Mouse (Mus musculus): Measurements from ENCODE around the gene Ralgapa2. TPM values are rescaled to one million over a fixed set of nuclear protein-coding genes. Genes with fewer than 3 reads are reported as not detected.

Gene Ralgapa2
- polyA plus RNA-seq, 1 experiment, result 26.6 TPM

DNA sequence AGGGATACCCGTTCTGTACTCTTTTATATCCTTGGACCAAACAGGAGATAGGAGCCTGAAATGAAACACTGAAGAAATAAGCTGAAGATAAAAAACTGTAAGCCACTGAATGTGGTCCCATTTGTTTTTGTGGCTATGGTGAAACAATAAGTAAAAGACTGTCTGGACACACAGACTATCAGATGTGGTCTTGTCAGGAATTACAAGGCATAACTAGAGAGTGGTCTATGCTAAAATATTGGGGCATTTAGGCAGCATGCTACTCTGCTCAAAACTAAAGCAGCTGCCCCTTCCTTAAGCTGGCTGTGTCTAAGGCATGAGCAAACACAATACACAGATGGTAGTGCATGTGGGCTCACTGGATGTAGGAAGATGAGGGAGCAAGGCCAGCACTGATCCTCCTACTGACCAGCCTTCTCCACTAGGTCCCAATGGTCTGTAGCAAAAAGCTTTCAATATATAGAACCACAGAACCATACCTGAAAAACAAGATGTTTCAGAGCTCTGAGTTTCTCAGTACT is 211.6 kb downstream of the Ralgapa2 start:
- Histone ChIP-seq H3K27ac (ENCODE audit: insufficient read depth, low read length) (peak overlapping the region; percentile 87), H3K4me3 (ENCODE audit: low read depth, low read length) (no peak overlapping the region), H3K4me1 (ENCODE audit: control insufficient read depth, insufficient read depth, low read length) (peaks cover 17% of the 10 kb centered on the region), H3K9me3 (replicated peaks; ENCODE audit: control insufficient read depth, insufficient read depth, low read length, poor library complexity, severe bottlenecking) (no peaks in the 10 kb centered on the region), H3K27me3 (ENCODE audit: control insufficient read depth, insufficient read depth, low read length, poor library complexity, severe bottlenecking) (no peaks in the 10 kb centered on the region), H3K36me3 (ENCODE audit: control insufficient read depth, insufficient read depth, low read length, poor library complexity, severe bottlenecking) (no peaks in the 10 kb centered on the region), H3K9ac (ENCODE audit: low read depth, poor library complexity, severe bottlenecking) (no peak overlapping the region)
- no peak for TF ChIP-seq CTCF (IDR thresholded peaks at IDR 0.05; ENCODE audit: low read depth, low read length)
- no peak for TF ChIP-seq EP300 (IDR thresholded peaks at IDR 0.05; ENCODE audit: insufficient read depth, low read depth, low read length)
- TF ChIP-seq POLR2A (IDR thresholded peaks at IDR 0.05; ENCODE audit: insufficient read depth, low read length), result no peak

DNA sequence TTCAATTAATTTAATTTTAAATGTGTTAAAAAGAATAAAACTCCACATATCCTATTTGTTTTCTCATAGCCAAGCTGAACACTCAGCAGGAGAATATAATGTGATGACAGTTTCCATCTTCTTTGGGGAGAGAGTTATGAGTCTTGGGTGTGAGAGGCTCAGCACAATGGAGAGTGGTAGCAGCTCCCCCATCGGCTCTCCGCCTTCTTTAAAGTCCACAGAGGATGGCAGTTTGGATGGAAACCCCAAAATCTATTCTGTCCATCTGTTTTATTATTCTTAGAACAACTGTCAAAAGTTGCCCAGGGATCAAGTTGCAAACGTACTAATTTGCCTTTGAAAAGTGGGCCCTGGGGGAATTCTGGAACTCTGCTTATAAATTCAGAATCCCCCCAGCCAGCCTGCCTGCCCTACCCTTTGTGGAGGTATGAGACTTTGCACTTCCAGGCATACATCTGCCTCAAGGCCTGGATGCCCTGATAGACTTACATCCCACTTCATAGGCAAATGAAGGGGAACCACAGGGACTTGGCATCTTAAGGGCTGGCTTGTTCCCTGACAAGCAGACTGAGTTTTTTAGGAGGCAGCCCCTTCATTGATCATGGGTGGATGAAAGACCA is 212.2 kb downstream of the Ralgapa2 start:
- no peak overlapping the region for H3K9ac ChIP-seq (ENCODE audit: low read depth, poor library complexity, severe bottlenecking)
- no peaks in the 10 kb centered on the region for H3K27me3 ChIP-seq (ENCODE audit: control insufficient read depth, insufficient read depth, low read length, poor library complexity, severe bottlenecking)
- no peaks in the 10 kb centered on the region for H3K36me3 ChIP-seq (ENCODE audit: control insufficient read depth, insufficient read depth, low read length, poor library complexity, severe bottlenecking)
- H3K4me1 ChIP-seq (ENCODE audit: control insufficient read depth, insufficient read depth, low read length), result peaks cover 18% of the 10 kb centered on the region
- peak overlapping the region; percentile 87 for H3K27ac ChIP-seq (ENCODE audit: insufficient read depth, low read length)
- no peaks in the 10 kb centered on the region for H3K9me3 ChIP-seq (replicated peaks; ENCODE audit: control insufficient read depth, insufficient read depth, low read length, poor library complexity, severe bottlenecking)
- TF ChIP-seq EP300 (IDR thresholded peaks at IDR 0.05; ENCODE audit: insufficient read depth, low read depth, low read length), result peak; percentile 98
- no peak for TF ChIP-seq CTCF (IDR thresholded peaks at IDR 0.05; ENCODE audit: low read depth, low read length)
- H3K4me3 ChIP-seq (ENCODE audit: low read depth, low read length), result no peak overlapping the region

GRCm38 (mm10) chr2:146293538-146293937 is 218.6 kb downstream of the Ralgapa2 start:
- no peaks in the 10 kb centered on the region for H3K36me3 ChIP-seq (ENCODE audit: control insufficient read depth, insufficient read depth, low read length, poor library complexity, severe bottlenecking)
- TF ChIP-seq POLR2A (IDR thresholded peaks at IDR 0.05; ENCODE audit: insufficient read depth, low read length) (no peak), EP300 (IDR thresholded peaks at IDR 0.05; ENCODE audit: insufficient read depth, low read depth, low read length) (no peak), CTCF (IDR thresholded peaks at IDR 0.05; ENCODE audit: low read depth, low read length) (no peak)
- H3K27me3 ChIP-seq (ENCODE audit: control insufficient read depth, insufficient read depth, low read length, poor library complexity, severe bottlenecking), result no peaks in the 10 kb centered on the region
- no peak overlapping the region for H3K9ac ChIP-seq (ENCODE audit: low read depth, poor library complexity, severe bottlenecking)
- H3K27ac ChIP-seq (ENCODE audit: insufficient read depth, low read length), result no peak overlapping the region
- H3K4me3 ChIP-seq (ENCODE audit: low read depth, low read length), result no peak overlapping the region
- peaks cover 9% of the 10 kb centered on the region for H3K4me1 ChIP-seq (ENCODE audit: control insufficient read depth, insufficient read depth, low read length)
- no peaks in the 10 kb centered on the region for H3K9me3 ChIP-seq (replicated peaks; ENCODE audit: control insufficient read depth, insufficient read depth, low read length, poor library complexity, severe bottlenecking)

GRCm38 (mm10) chr2:146290871-146291637 is 221.1 kb downstream of the Ralgapa2 start:
- Histone ChIP-seq H3K27ac (ENCODE audit: insufficient read depth, low read length) (0 out of 2 replicates have a peak overlapping the region, but pooled peaks have one; percentile 4), H3K9ac (ENCODE audit: low read depth, poor library complexity, severe bottlenecking) (no peak overlapping the region), H3K9me3 (replicated peaks; ENCODE audit: control insufficient read depth, insufficient read depth, low read length, poor library complexity, severe bottlenecking) (peaks cover 3% of the 10 kb centered on the region; the same call in 1 of the 2 replicates), H3K36me3 (ENCODE audit: control insufficient read depth, insufficient read depth, low read length, poor library complexity, severe bottlenecking) (no peaks in the 10 kb centered on the region; the same call in 1 of the 2 replicates), H3K27me3 (ENCODE audit: control insufficient read depth, insufficient read depth, low read length, poor library complexity, severe bottlenecking) (no peaks in the 10 kb centered on the region), H3K4me3 (ENCODE audit: low read depth, low read length) (no peak overlapping the region), H3K4me1 (ENCODE audit: control insufficient read depth, insufficient read depth, low read length) (peaks cover 7% of the 10 kb centered on the region)
- peak; percentile 72; the same call in 1 of the 2 replicates for TF ChIP-seq EP300 (IDR thresholded peaks at IDR 0.05; ENCODE audit: insufficient read depth, low read depth, low read length)
- no peak for TF ChIP-seq CTCF (IDR thresholded peaks at IDR 0.05; ENCODE audit: low read depth, low read length)
- TF ChIP-seq POLR2A (IDR thresholded peaks at IDR 0.05; ENCODE audit: insufficient read depth, low read length), result no peak

GRCm38 (mm10) chr2:146290366-146290765 is 221.8 kb downstream of the Ralgapa2 start:
- Histone ChIP-seq H3K9me3 (replicated peaks; ENCODE audit: control insufficient read depth, insufficient read depth, low read length, poor library complexity, severe bottlenecking) (peaks cover 3% of the 10 kb centered on the region; the same call in 1 of the 2 replicates), H3K27ac (ENCODE audit: insufficient read depth, low read length) (no peak overlapping the region), H3K36me3 (ENCODE audit: control insufficient read depth, insufficient read depth, low read length, poor library complexity, severe bottlenecking) (no peaks in the 10 kb centered on the region; the same call in 1 of the 2 replicates), H3K4me3 (ENCODE audit: low read depth, low read length) (no peak overlapping the region), H3K4me1 (ENCODE audit: control insufficient read depth, insufficient read depth, low read length) (peaks cover 7% of the 10 kb centered on the region), H3K27me3 (ENCODE audit: control insufficient read depth, insufficient read depth, low read length, poor library complexity, severe bottlenecking) (no peaks in the 10 kb centered on the region), H3K9ac (ENCODE audit: low read depth, poor library complexity, severe bottlenecking) (no peak overlapping the region)
- no peak for TF ChIP-seq EP300 (IDR thresholded peaks at IDR 0.05; ENCODE audit: insufficient read depth, low read depth, low read length)
- TF ChIP-seq POLR2A (IDR thresholded peaks at IDR 0.05; ENCODE audit: insufficient read depth, low read length), result no peak
- TF ChIP-seq CTCF (IDR thresholded peaks at IDR 0.05; ENCODE audit: low read depth, low read length), result no peak

Measured in ES-Bruce4 (cell line).